Mouse (Mus musculus): Measurements from ENCODE around the gene Cenpv.

The Cenpv gene

DNA sequence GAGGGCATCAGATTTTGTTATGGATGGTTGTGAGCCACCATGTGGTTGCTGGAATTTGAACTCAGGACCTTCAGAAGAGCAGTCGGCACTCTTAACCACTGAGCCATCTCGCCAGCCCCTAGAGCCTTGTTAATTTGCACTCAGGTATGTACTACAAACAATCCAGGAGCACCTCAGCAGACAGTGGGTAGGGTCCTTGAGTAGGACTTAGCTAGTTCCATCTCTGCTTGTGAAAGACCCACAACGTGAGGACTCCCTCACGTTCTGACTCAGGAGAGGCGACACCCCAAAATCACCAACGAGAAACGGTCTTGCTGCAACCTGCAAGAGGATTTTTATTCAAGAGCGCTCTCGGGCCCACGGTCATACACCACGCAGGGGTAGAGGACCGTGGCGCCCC lies 30.7 kb downstream of the Cenpv start:
- DNase-seq (ENCODE audit: low read depth, low spot score): peak; percentile 60

- peak; percentile 52 for DNase-seq (ENCODE audit: low read depth, low spot score)
Measured at GRCm38 (mm10) chr11:62507683-62508082, 31.4 kb downstream of the Cenpv start.

DNA sequence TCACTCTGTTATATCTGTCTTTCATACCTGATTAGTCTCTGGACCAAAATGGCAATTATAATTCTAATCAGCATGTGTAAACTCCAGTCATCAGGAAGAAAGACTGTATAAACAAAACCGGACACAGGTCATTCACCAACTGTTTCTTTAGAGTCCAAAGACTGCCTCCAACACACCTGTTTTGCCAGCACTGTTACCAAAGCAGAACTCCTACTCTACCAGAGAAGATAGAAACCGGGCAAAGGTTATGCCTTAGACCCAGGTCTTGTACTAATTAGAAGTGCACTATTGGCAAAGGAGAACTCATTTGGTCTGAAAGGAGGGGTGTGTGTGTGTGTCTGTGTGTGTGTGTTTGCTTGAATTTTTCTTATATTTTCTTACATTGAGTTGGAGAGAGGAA lies 38.5 kb downstream of the Cenpv start:
- no peak for DNase-seq (ENCODE audit: low read depth, low spot score)

GRCm38 (mm10) chr11:62498802-62499201 lies 40.3 kb downstream of the Cenpv start:
- peak; percentile 78 for DNase-seq (ENCODE audit: low read depth, low spot score)

- peak; percentile 62 for DNase-seq (ENCODE audit: low read depth, low spot score)
Measured at GRCm38 (mm10) chr11:62497181-62497580, 41.9 kb downstream of the Cenpv start.

DNA sequence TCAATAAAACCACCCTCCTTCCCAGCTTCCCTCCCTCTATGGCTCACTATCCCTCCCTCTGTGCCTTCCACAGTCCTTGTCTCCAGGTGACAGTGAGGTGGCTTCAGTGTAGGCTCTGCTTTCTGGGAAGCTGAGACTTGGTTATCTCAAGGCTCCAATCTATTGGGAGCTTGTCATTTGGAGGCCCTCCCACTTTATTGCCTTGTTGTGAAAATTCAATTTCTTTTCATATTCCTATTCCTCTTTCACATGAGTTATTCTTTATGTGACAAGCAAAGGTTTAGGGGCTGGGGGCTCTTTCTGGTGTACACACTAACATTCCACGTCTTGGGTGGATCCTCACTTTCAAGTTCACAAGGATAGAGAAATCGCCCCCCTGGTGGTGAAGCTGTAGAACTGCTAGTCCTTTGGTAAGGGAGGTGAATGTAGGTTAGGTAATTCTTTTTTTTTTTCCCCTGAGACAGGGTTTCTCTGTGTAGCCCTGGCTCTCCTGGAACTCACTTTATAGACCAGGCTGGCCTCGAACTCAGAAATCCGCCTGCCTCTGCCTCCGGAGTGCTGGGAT lies 42.8 kb downstream of the Cenpv start:
- DNase-seq (ENCODE audit: low read depth, low spot score): peak; percentile 87

GRCm38 (mm10) chr11:62495276-62495801 lies 43.7 kb downstream of the Cenpv start:
- DNase-seq (ENCODE audit: low read depth, low spot score): no peak

GRCm38 (mm10) chr11:62494754-62495275 lies 44.2 kb downstream of the Cenpv start:
- peak; percentile 99 for DNase-seq (ENCODE audit: low read depth, low spot score)

GRCm38 (mm10) chr11:62493701-62494100 lies 45.4 kb downstream of the Cenpv start:
- DNase-seq (ENCODE audit: low read depth, low spot score): peak; percentile 81

DNA sequence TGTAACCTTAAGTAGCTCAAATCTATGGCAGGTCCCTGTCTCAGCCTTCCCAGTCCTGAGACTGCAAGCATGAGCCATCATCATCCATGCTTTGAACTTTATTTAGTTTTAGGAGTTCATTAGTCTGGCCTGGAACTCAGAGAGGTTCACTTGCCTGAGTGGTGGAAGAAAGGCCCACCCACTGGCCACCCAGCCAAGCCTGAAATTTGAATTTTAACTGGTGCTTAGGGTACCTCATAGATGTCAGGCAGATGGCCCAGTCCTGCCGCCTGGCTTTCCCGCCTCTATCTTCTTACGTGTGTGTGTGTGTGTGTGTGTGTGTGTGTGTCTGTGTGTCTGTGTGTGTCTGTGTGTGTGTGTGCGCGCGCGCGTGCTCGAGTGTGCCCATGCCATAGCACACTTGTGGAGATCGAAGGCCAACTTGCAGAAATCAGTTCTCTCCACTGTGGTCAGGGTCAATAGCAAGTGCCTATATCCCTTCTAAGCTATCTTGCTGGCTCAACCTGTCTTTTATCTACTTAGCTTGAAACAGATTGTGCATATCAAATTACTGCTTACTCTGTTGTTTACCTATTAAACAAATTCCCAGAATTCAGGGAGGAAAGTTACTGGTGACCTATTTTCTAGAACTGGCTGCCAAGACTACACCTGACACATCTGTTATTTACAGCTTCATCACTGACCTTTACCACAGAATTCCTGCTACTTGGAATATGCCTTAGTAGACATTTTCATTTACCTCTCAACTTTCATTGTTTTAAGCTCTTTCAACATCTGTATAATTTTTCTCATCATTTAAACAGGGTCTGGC lies 51.3 kb downstream of the Cenpv start:
- DNase-seq (ENCODE audit: low read depth, low spot score): no peak

DNA sequence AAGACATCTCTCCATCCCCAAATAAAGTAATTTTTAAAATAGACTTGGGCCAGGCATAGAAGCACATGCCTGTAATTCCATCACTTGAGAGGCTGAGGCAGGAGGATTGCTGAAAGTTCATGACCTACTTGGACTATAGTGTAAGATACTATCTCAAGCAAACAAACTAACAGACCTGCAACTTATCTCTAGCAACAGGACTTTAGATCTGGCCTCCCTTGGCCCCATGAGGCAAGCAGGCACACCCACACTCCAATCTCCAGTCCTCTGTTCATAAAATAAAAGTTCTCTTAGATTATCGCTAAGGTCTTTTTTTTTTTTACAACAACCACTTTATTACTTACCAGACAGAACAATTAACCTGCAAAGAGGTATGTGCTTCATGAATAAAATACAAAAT lies 52.1 kb downstream of the Cenpv start:
- no peak for DNase-seq (ENCODE audit: low read depth, low spot score)

DNA sequence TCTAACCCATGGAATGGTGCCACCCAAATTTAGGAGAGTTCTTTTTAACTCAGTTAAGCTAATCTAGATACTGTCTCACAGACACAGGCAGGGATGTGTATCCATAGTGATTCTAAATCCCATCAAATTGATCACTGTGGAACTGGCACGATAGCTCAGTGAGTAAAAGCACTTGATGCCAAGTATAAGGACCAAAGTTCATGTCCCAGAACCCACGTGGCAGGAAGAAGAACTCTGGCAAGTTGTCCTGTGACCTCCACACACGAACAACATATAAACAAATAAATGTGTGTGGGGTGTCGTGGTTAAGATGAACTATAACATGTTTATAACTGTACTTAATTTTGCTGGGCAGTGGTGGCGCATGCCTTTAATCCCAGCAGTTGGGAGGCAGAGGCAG lies 59.5 kb downstream of the Cenpv start:
- no peak for DNase-seq (ENCODE audit: low read depth, low spot score)

GRCm38 (mm10) chr11:62478931-62479330 lies 60.1 kb downstream of the Cenpv start:
- no peak for DNase-seq (ENCODE audit: low read depth, low spot score)

DNA sequence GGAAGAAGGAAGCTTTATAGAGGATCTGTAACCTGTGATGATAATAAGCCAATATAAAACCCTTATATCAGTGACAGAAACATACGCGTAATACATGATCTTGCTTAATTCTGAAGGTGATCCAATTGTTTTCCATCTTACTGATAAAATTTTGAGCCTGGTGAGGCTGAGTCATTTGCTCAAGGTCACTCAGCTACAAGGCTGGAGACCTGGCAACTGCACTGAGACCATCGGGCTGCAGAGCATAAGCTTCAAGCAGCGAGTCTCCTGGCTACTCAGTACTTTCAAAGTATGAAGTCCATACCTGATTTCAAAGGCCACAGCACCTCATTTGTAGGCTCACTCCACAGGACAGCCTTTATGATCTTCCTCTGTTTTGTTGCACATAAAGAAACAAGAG lies 62.9 kb downstream of the Cenpv start:
- no peak for DNase-seq (ENCODE audit: low read depth, low spot score)
